Mouse (Mus musculus) right cerebral cortex, postnatal 36 days (tissue): ENCODE results near the gene Olfr996.
"Not testable (repeated sequence)": the region's sequence is repeated elsewhere in the genome, so short reads cannot be mapped to it uniquely, and the experiment has no call there.

Experiments used
- DNase-seq, 2 experiments: peaks; one replicate each; pipeline ENCODE4 v3.0.0; 2022; ENCODE audit warnings: low spot score in 2 of 2, mixed read lengths in 1 of 2

Gene Olfr996

DNA sequence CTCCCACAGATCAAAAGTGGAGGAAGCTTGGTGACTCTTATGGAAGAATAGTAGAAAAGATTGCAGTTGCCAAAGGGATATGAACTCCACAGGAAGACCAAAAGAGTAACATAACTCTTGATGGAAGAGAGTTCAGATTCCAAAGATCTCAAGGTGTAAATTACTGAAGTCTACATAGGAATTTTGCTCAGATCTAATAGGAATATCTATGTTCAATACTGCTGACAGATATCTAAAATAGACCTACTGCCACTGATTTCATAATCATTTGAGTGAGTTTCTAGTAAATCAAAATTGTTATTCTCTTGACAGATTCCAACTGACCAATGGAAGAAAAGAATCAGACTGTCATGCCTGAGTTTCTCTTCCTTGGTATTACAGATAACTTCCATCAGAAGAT is at the start of gene Olfr996:
Gene Olfr996, plus strand, starts transcription at position 301 of the 400 bp plus-strand sequence.
- no peak for DNase-seq

DNA sequence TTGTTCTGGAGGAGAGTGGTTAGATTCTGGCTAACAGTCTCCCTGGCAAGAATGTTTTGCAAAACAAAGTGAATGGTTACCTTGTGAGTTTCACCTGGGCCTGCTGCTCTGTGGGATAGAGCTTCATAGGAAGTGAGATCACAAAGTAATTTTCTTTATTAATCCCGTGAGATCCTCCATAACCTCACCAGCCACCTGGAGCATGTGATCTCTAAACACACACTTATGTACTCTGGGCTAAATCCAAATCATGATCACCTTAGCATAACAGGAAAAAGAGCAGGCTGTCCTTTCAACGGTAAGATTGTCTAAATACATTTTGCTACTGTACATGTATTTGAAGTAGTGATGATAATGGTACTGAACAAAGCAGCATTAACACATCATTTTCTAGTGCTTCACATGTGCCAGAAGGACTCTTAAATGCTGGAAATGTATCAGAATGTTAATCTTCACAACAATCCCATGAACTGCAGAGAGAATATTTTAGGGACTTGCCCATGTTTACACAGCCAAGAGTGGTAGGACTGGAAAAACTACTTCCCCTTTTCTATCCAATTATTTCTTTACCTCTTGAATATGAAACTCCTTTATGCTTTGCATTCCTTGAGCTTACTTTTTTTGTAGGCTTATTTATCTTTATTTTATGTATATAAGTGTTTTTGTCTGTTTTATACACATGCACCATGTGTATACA is 46.8 kb upstream of the Olfr996 start:
- no peak for DNase-seq

DNA sequence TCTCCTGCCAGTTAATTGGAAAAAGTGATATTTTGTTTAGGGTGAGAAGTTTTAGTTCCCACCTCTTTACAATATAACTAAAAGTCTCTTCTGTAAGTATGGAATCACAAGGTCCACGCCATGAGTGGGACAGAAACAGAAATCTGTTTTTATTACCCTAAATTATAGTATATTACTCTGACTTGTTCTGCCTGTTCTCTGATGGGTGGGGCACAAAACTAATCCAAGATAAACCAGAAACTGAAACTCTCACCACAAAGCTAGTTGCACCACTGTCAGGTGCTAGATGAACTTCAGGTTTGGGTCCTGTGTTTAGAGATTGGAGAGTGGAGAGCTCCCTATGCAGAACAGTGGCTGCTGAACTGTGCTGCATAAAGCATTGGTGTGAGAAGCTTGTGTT is 45.1 kb upstream of the Olfr996 start:
- no peak for DNase-seq

- no peak for DNase-seq
Measured at GRCm38 (mm10) chr2:85554806-85555205, 24.2 kb upstream of the Olfr996 start.

DNA sequence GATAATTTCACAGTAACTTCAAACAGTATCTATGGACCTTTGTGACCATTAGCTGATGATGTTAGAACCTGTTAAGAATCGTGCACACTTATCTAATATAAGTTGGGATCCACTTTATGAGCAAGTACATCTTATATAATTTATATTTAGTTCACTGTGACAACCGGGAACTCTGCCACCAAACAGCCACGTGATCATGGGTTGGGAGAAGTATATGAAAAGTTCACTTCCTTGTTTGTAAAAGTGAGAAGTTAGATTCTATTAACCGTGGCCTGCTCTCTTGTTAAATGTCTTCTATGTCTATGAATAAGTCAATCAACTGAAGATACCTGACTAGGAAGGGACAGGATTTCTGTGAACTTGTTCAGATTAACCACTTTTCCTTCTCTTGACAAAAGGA is 18.8 kb upstream of the Olfr996 start:
- DNase-seq, result no peak

DNA sequence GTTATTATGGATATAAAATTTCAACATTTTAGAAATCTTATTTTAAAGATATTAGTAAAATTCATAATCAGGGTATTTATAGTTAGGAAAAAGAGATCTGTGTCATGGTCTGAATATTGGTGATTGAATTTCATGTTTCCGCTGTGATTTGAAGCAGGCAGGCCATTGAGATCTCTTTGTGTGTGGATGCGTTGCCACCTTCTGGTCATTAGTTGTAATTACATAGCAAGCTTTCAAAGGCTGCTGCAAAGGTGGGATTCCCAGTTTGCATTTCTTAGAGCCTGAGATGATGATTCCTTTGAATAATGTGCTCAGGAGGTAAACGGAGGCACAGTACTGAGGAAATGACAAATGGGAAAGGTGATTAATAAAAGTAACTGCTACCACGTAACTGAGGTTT is 17.8 kb upstream of the Olfr996 start:
- peak; percentile 6 to 15 for DNase-seq

DNA sequence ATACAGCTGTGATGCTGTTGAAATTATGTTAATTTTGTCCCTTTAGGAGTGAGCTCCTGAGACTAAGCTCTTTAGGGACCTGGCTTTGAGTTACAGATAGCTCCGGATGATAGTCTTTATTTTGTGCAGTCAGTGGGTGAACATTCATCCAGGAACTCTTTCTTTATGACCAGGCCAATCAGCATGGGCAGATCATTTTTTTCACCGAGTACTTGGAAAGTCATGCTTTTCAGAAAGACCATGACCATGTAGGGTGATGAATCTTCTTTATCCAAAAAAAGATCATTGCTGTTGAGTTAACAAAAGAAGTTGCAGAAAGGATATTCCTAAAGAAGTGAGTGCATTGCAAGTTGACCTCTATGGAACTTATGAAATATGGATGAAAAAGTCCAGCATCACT is 9.6 kb downstream of the Olfr996 start, which contains the start of gene Olfr998:
Gene Olfr998, plus strand, starts transcription at position 301 of the 400 bp plus-strand sequence.
- not testable (repeated sequence) for DNase-seq

DNA sequence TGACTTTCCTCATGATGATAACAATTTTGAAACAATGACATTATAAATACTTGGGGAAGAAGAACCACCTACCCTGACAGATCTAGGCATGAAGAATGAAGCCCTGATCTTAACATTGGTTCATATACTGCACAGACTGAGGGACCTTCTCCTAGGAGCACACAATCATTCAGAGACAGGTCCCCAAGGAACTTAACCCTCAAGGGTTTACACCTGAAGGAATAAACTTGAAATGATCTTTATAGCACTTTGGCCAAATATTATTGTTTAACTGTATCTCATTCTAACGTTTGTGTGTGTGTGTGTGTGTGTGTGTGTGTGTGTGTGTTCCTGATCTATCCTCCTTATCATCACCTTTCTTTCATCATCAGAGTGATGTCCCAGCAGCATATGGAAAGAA is 32.8 kb downstream of the Olfr996 start, which contains the start of gene Olfr1000:
Gene Olfr1000, minus strand, starts transcription at position 101 of the 400 bp plus-strand sequence.
- no peak for DNase-seq
